Mouse (Mus musculus): Measurements from ENCODE around the gene Limch1.

DNA sequence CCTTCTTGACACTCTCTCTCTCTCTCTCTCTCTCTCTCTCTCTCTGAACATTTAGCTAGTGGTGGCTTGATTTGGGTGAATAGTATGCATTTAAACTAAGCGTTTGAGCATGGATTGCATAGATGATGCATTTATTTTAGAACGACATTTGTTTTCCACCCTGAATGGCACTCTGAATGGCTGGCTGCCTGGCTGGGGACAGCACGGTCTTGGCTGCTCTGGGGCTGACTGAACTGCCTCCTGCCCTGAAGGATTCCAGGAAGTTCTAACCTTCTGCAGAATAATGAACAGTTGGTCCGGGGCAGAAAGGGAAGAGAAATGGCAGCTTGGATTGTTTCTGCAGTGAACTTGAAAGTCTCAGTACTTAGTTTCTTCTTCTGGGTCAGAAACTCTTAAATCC, 266.4 kb downstream of the Limch1 start:
- TF ChIP-seq CTCF (IDR thresholded peaks at IDR 0.05; ENCODE audit: low read depth, low read length) (no peak), POLR2A (IDR thresholded peaks at IDR 0.05; ENCODE audit: extremely low read depth, insufficient read depth, low read length) (no peak)
